ENCODE assay signal across 20 mouse cellular contexts in genomic region chr13:36447947-36448346, GRCm38 (mm10).
DNase-seq lines count a peak whose midpoint lies in the region; ATAC-seq lines count a peak whose summit lies in the region.
"Had no signal": no experiment of that assay in that cellular context is flagged by ENCODE, and none has a peak within 500 bp of the region (broad histone marks: within the 10 kb centered on the region; RNA-seq: fewer than 3 reads in every experiment).

No protein-coding gene starts in this region.

- intact Hi-C loops in left cerebral cortex, postnatal 4 days (cut with DNase I), result no loop called here
- intact Hi-C loops in gastrocnemius, postnatal 36 days (cut with DNase I), result no loop called here

- ATAC-seq in forebrain, embryonic 13.5 days, result no peak
- ATAC-seq: forebrain, embryonic 16.5 days; liver, postnatal 0 days; midbrain, embryonic 16.5 days had no signal

- H3K27ac ChIP-seq in forebrain, embryonic 13.5 days, result no peak overlapping the region
- H3K27ac ChIP-seq: embryonic facial prominence, embryonic 10.5 days; layer of hippocampus, adult 2 months; limb, embryonic 15.5 days had no signal

- no peak overlapping the region for H3K4me3 ChIP-seq in forebrain, embryonic 13.5 days
- H3K4me3 ChIP-seq: embryonic facial prominence, embryonic 10.5 days; erythroblast, embryonic 14.5 days; layer of hippocampus, adult 2 months; limb, embryonic 15.5 days had no signal

- no peak overlapping the region for H3K4me2 ChIP-seq in forebrain, embryonic 13.5 days
- H3K4me2 ChIP-seq: limb, embryonic 15.5 days had no signal

- no peaks in the 10 kb centered on the region for H3K36me3 ChIP-seq in forebrain, embryonic 13.5 days (ENCODE audit: poor library complexity, severe bottlenecking)
- H3K36me3 ChIP-seq: embryonic facial prominence, embryonic 10.5 days; limb, embryonic 15.5 days had no signal

- H3K9me3 ChIP-seq in forebrain, embryonic 13.5 days (replicated peaks), result no peaks in the 10 kb centered on the region
- H3K9me3 ChIP-seq: embryonic facial prominence, embryonic 10.5 days; G1E; limb, embryonic 15.5 days had no signal

- WGBS in forebrain, embryonic 13.5 days, result 34% methylated on average over 4 of the region's 4 CpGs

- no peak overlapping the region for H3K9ac ChIP-seq in forebrain, embryonic 13.5 days
- H3K9ac ChIP-seq: limb, embryonic 15.5 days; liver, postnatal 0 days had no signal

- no peaks in the 10 kb centered on the region for H3K27me3 ChIP-seq in forebrain, embryonic 13.5 days
- H3K27me3 ChIP-seq: limb, embryonic 15.5 days had no signal

- H3K4me1 ChIP-seq in forebrain, embryonic 13.5 days, result no peaks in the 10 kb centered on the region; the same call in 1 of the 2 replicates
- H3K4me1 ChIP-seq: embryonic facial prominence, embryonic 10.5 days had no signal

- DNase-seq in adrenal gland, adult 2 months, result peak; percentile 39
- DNase-seq in adrenal gland, postnatal 4 days (ENCODE audit: low spot score in 2 of 2), result no peak
- peak; percentile 23 for DNase-seq in left cerebral cortex, postnatal 4 days
- DNase-seq in left cerebral cortex, adult 18-20 months (ENCODE audit: low spot score in 2 of 2), result no peak
- peak; percentile 36 to 42 for DNase-seq in adrenal gland, postnatal 36 days
- peak; percentile 27 to 35 for DNase-seq in gastrocnemius, postnatal 36 days
- no peak for DNase-seq in frontal cortex, postnatal 10 days (ENCODE audit: low spot score in 2 of 2)
- DNase-seq: cerebellum, adult 2 months; heart, adult 18-20 months; kidney, adult 2 months; liver, postnatal 0 days; thymus, postnatal 4 days had no signal

Comparison
In these comparisons a context has a peak if more than half of its experiments do, and no peak if none do; other contexts are left out.
1. DNase-seq: peak in adrenal gland, adult 2 months (single experiment), left cerebral cortex, postnatal 4 days (single experiment), adrenal gland, postnatal 36 days (2 of 2) and gastrocnemius, postnatal 36 days (2 of 2); none in adrenal gland, postnatal 4 days (0 of 2), left cerebral cortex, adult 18-20 months (0 of 2) and frontal cortex, postnatal 10 days (0 of 2).